Mouse (Mus musculus) kidney, adult 2 months (tissue): ENCODE measurements at regions not wholly inside any gene's neighbourhood (a gene's known extent, or its start where the extent isn't known, plus 50 kb on each side); places are given as distances from the start of the nearest gene placed in this dataset.

Experiments used
- CTCF ChIP-seq: fragments of 200-500 bp; conservative IDR thresholded peaks from 2 replicates; pipeline ENCODE4 v1.5.1; 2011; ENCODE audit warnings: low read depth, mild to moderate bottlenecking, control low read depth, low read length, moderate library complexity, mixed read lengths; ENCODE audit not compliant: insufficient read depth, insufficient read length
- POLR2A ChIP-seq: fragments of 200-500 bp; IDR thresholded peaks from one replicate; pipeline ENCODE4 v1.6.1; 2011; ENCODE audit warnings: low read depth, low read length, control low read depth

DNA sequence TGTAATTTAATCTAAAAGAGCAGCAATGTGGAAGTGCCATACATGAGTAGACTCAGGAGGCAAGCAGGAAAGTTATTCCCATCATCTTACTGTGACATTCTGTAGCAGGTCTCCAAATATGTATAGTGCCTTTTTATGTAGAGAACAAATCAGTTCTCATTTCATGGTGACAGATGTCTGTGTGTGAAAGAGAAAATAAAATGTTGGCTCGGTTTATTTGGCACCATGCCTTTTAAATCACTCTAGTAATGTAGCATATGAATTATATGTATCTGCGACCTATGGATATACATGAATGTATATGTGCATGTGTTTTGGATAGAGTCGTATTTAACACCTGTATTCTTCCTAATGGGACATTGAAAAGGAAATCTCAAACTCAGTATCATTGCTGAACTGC is 146.2 kb downstream of the Kcnrg start:
- no peak for TF ChIP-seq CTCF
- TF ChIP-seq POLR2A, result no peak
